Mouse (Mus musculus) embryo, embryonic 10 days (tissue): ENCODE data around the gene Crebbp.
"Not testable (repeated sequence)": the region's sequence is repeated elsewhere in the genome, so short reads cannot be mapped to it uniquely, and the experiment has no call there.

Experiments
- DNase-seq: peaks from one replicate; pipeline ENCODE4 v3.0.0-alpha.2; 2015; ENCODE audit warnings: low spot score

Gene Crebbp

GRCm38 (mm10) chr16:4160246-4160897, 53.4 kb downstream of the Crebbp start:
- no peak for DNase-seq

- DNase-seq = no peak
These were observed 60.7 kb downstream of the Crebbp start for GRCm38 (mm10) chr16:4153121-4153520.

- no peak for DNase-seq
These were observed 75.3 kb downstream of the Crebbp start for GRCm38 (mm10) chr16:4138541-4138940.

- DNase-seq = no peak
These were observed 80.0 kb downstream of the Crebbp start for GRCm38 (mm10) chr16:4133754-4134153.

- DNase-seq = no peak
These were observed 84.9 kb downstream of the Crebbp start for GRCm38 (mm10) chr16:4128894-4129293.

GRCm38 (mm10) chr16:4117072-4117471, 96.7 kb downstream of the Crebbp start:
- no peak for DNase-seq

GRCm38 (mm10) chr16:4100374-4100773, 113.4 kb downstream of the Crebbp start:
- DNase-seq = no peak

- DNase-seq = no peak
These were observed 116.3 kb downstream of the Crebbp start for GRCm38 (mm10) chr16:4097521-4097920.

- DNase-seq = no peak
These were observed 116.9 kb downstream of the Crebbp start for GRCm38 (mm10) chr16:4096898-4097297.

- DNase-seq = no peak
These were observed 117.7 kb downstream of the Crebbp start for GRCm38 (mm10) chr16:4096141-4096540.

- no peak for DNase-seq
These were observed 126.4 kb downstream of the Crebbp start for GRCm38 (mm10) chr16:4087214-4087913.

GRCm38 (mm10) chr16:4085851-4086387, 127.9 kb downstream of the Crebbp start:
- no peak for DNase-seq

GRCm38 (mm10) chr16:4085051-4085450, 128.7 kb downstream of the Crebbp start:
- DNase-seq = no peak

- not testable (repeated sequence) for DNase-seq
These were observed 133.4 kb downstream of the Crebbp start for GRCm38 (mm10) chr16:4080419-4080818.

GRCm38 (mm10) chr16:4079656-4080055, 134.1 kb downstream of the Crebbp start:
- DNase-seq = no peak

GRCm38 (mm10) chr16:4078302-4078701, 135.5 kb downstream of the Crebbp start:
- not testable (repeated sequence) for DNase-seq

GRCm38 (mm10) chr16:4077384-4078061, 136.3 kb downstream of the Crebbp start, which contains the start of gene Trap1:
Gene Trap1 (minus strand): TSS chr16:4077827.
- peak; percentile 93 for DNase-seq

- DNase-seq = no peak
These were observed 139.0 kb downstream of the Crebbp start for GRCm38 (mm10) chr16:4074836-4075235.

- DNase-seq = no peak
These were observed 139.5 kb downstream of the Crebbp start for GRCm38 (mm10) chr16:4074297-4074696.

- peak; percentile 71 for DNase-seq
These were observed 145.2 kb downstream of the Crebbp start for GRCm38 (mm10) chr16:4068588-4068987.

GRCm38 (mm10) chr16:4064945-4065344, 148.9 kb downstream of the Crebbp start:
- no peak for DNase-seq

- no peak for DNase-seq
These were observed 160.0 kb downstream of the Crebbp start for GRCm38 (mm10) chr16:4053811-4054210.

GRCm38 (mm10) chr16:4052601-4053000, 161.2 kb downstream of the Crebbp start:
- DNase-seq = no peak
